Mouse (Mus musculus) thymus, adult 2 months (tissue): ENCODE data around the gene Dnttip1. TPM values are rescaled to one million over a fixed set of nuclear protein-coding genes. Genes with fewer than 3 reads are reported as not detected.
"Not testable (repeated sequence)": the region's sequence is repeated elsewhere in the genome, so short reads cannot be mapped to it uniquely, and the experiment has no call there.

Experiments used
- DNase-seq: peaks from one replicate; pipeline ENCODE4 v3.0.0; 2021
- H3K27ac ChIP-seq: fragments of 200-500 bp; 2 replicates; pipeline ENCODE4 v1.5.1; 2012; ENCODE audit warnings: low read length, control low read depth; ENCODE audit not compliant: control insufficient read depth, insufficient read depth
- H3K27me3 ChIP-seq: fragments of 200-500 bp; 2 replicates; pipeline ENCODE4 v1.6.1; 2012; ENCODE audit warnings: mild to moderate bottlenecking, low read length, moderate library complexity, mixed read lengths; ENCODE audit not compliant: control insufficient read depth, insufficient read depth
- H3K36me3 ChIP-seq: fragments of 200-500 bp; 2 replicates; pipeline ENCODE4 v1.6.1; 2012; ENCODE audit warnings: mild to moderate bottlenecking, low read length, moderate library complexity; ENCODE audit not compliant: control insufficient read depth, insufficient read depth
- H3K4me1 ChIP-seq: fragments of 200-500 bp; replicated peaks from 2 replicates; pipeline ENCODE4 v1.6.1; 2012; ENCODE audit warnings: low read length; ENCODE audit not compliant: control insufficient read depth, insufficient read depth
- H3K4me3 ChIP-seq: fragments of 200-500 bp; 2 replicates; pipeline ENCODE4 v1.5.1; 2012; ENCODE audit warnings: mild to moderate bottlenecking, low read length, control low read depth, moderate library complexity; ENCODE audit not compliant: control insufficient read depth, insufficient read depth
- CTCF ChIP-seq: fragments of 200-500 bp; IDR thresholded peaks from 2 replicates; pipeline ENCODE4 v1.5.1; 2012; ENCODE audit warnings: mild to moderate bottlenecking, control low read depth, low read length, moderate library complexity, borderline replicate concordance; ENCODE audit not compliant: control insufficient read depth, poor library complexity, insufficient read depth; ENCODE audit errors: extremely low read depth
- POLR2A ChIP-seq: fragments of 200-500 bp; IDR thresholded peaks from 2 replicates; pipeline ENCODE4 v1.6.1; 2012; ENCODE audit warnings: mild to moderate bottlenecking, low read length, control low read depth, moderate library complexity; ENCODE audit not compliant: control insufficient read depth, poor library complexity, insufficient read depth; ENCODE audit errors: extremely low read depth
- WGBS: fragments of 180-500 bp; shearing (Covaris S2); methylation state at CpG from one replicate; pipeline ENCODE4 v1.1.7; 2018; 5-methylcytosine and 5-hydroxymethylcytosine counted together
- polyA plus RNA-seq: library from polyadenylated mRNA; depleted of rRNA; stranded (reverse); fragments of >200 nt; gene quantifications from 2 replicates; pipeline ENCODE4 v1.2.3, GENCODE M21; 2012

Dnttip1 gene
- polyA plus RNA-seq, 1 experiment: 60.6 TPM

GRCm38 (mm10) chr2:164795868-164796267 lies 50.1 kb downstream of the Dnttip1 start:
- peaks cover 30% of the 10 kb centered on the region for H3K36me3 ChIP-seq
- WGBS: 95% methylated on average over 4 of the region's 4 CpGs

GRCm38 (mm10) chr2:164798554-164798953 lies 52.8 kb downstream of the Dnttip1 start:
- not testable (repeated sequence) for H3K4me3 ChIP-seq, H3K27ac ChIP-seq, DNase-seq, H3K4me1 ChIP-seq, H3K27me3 ChIP-seq
- WGBS: 87% methylated on average over 6 of the region's 6 CpGs
- peaks cover 22% of the 10 kb centered on the region for H3K36me3 ChIP-seq

More at GRCm38 (mm10) chr2:164795868-164796267, 50.1 kb downstream of the Dnttip1 start:
- DNase-seq: no peak
- Histone ChIP-seq H3K27me3 (no peaks in the 10 kb centered on the region), H3K4me3 (no peak overlapping the region), H3K27ac (no peak overlapping the region), H3K4me1 (no peaks in the 10 kb centered on the region)
- TF ChIP-seq POLR2A (no peak), CTCF (no peak)

- Histone ChIP-seq H3K4me3 (no peak overlapping the region), H3K27me3 (no peaks in the 10 kb centered on the region), H3K4me1 (peaks cover 9% of the 10 kb centered on the region), H3K36me3 (peaks cover 12% of the 10 kb centered on the region), H3K27ac (no peak overlapping the region)
- WGBS: 96% methylated on average over 13 of the region's 13 CpGs
- TF ChIP-seq CTCF: no peak
- TF ChIP-seq POLR2A: no peak
- DNase-seq: no peak
Measured at GRCm38 (mm10) chr2:164800252-164801004, 54.6 kb downstream of the Dnttip1 start.

- H3K36me3 ChIP-seq: no peaks in the 10 kb centered on the region; the same call in 1 of the 2 replicates
- peaks cover 14% of the 10 kb centered on the region for H3K4me1 ChIP-seq
- DNase-seq: no peak
- H3K27me3 ChIP-seq: no peaks in the 10 kb centered on the region
- H3K4me3 ChIP-seq: no peak overlapping the region
- no peak overlapping the region for H3K27ac ChIP-seq
- TF ChIP-seq CTCF (no peak), POLR2A (no peak)
- 91% methylated on average over 16 of the region's 16 CpGs for WGBS
Measured at GRCm38 (mm10) chr2:164803201-164803920, 57.6 kb downstream of the Dnttip1 start.

- no peaks in the 10 kb centered on the region; the same call in 1 of the 2 replicates for H3K36me3 ChIP-seq
- no peak for DNase-seq
- H3K4me1 ChIP-seq: peaks cover 14% of the 10 kb centered on the region
- no peak for TF ChIP-seq CTCF
- TF ChIP-seq POLR2A: no peak
- no peaks in the 10 kb centered on the region for H3K27me3 ChIP-seq
- WGBS: 68% methylated on average over 1 of the region's 1 CpGs
- no peak overlapping the region for H3K27ac ChIP-seq
- H3K4me3 ChIP-seq: peak overlapping the region; percentile 91; the same call in 1 of the 2 replicates
Measured at GRCm38 (mm10) chr2:164803921-164804313, 58.1 kb downstream of the Dnttip1 start.

- peaks cover 4% of the 10 kb centered on the region; the same call in 1 of the 2 replicates for H3K36me3 ChIP-seq
- H3K4me3 ChIP-seq: peak within 1 kb of the TSS; percentile 91
- under 1% methylated on average over 47 of the region's 47 CpGs for WGBS
- peak; percentile 93 for TF ChIP-seq POLR2A
- no peak for TF ChIP-seq CTCF
- no peaks in the 10 kb centered on the region for H3K27me3 ChIP-seq
- DNase-seq: peak; percentile 99
- H3K4me1 ChIP-seq: peaks cover 14% of the 10 kb centered on the region
- H3K27ac ChIP-seq: peak within 1 kb of the TSS; percentile 94
Measured at GRCm38 (mm10) chr2:164804533-164805331, 58.9 kb downstream of the Dnttip1 start, which contains the start of the genes Acot8 and Zswim3. Acot8 (minus strand) TSS chr2:164804882. Zswim3 (plus strand) TSS chr2:164805098.
